Mouse (Mus musculus) mouse embryonic stem cell (cell line): Measurements from ENCODE around the gene Gm10309.

ENCODE experiments used
- in situ Hi-C, 2 experiments: fragments of 300-500 bp; cut with MboI; formaldehyde crosslinking; loops; 1 replicate in 1 of 2; 3 replicates in 1 of 2; pipeline ENCODE4 v1.14.3; 2019 to 2020; ENCODE audit warnings: low sequenced_read_pairs in 2 of 2, low pct_unique_long_range_greater_than_20kb in 1 of 2, mixed read lengths in 1 of 2; ENCODE audit not compliant: unreplicated experiment in 1 of 2

Gene Gm10309

DNA sequence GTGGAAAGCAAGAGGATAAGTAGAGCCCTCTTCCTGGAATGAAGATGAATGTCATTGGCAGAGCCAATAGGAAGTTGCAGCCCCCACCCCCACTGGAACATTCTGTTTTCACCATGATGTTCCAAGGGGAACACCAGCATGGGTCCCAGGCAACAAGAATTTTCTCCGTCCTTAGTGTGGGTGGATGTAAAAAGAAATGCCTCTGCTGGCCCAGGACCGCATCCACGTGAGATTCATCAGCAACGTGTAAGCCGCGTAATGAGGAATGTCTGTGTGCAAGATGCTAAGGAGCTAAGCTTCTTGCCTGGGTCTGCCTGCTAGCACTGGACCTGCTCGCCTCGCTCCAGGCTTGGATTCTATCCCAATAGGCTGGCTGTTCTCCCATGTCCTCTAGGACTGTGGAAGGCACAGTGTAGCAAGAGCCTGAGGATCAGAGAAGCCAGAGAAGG is at the start of gene Gm10309:
TSS of gene Gm10309 (minus strand) at position 50 of the 449 bp plus-strand sequence.
- in situ Hi-C loops, result no loop called here

DNA sequence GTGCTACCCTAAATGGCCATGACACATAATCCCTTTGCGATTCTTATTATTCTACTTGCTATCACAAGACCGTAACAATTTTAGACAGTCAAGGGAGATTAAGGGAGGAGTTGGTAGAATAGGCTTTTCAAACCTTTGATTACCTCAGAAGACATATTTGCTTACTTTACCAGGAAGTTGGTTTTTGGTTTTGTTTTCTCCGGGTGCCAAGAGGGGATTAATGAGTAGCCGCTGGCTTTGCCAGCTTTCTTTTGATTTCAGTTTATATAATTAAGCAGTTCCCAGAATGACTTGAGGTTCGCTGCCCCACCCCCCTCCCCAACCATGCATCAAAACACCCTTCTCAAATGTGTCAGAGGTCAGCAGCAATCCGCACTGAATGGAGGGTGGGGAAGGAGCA is 47.0 kb upstream of the Gm10309 start:
- in situ Hi-C loops, result no loop called here

DNA sequence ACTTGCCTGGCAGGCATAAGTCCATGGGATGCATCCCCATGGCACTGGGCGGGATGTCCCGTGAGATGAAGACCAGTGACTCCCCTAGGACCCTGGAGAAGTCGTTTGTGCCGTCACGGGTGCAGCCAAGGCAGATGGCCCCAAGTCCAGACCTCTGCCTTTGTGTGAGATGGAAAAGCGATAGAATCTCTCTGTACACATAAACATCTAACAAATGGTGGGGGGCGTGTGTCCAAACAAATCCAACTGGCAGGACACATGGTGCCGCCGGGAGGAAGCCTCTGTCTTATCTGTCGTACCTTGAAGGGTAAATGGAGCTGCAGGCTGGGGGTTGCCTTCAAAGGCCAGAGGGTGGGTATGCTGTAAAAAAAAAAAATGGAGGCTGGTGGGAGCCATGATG is 46.5 kb upstream of the Gm10309 start:
- in situ Hi-C loops, result no loop called here

DNA sequence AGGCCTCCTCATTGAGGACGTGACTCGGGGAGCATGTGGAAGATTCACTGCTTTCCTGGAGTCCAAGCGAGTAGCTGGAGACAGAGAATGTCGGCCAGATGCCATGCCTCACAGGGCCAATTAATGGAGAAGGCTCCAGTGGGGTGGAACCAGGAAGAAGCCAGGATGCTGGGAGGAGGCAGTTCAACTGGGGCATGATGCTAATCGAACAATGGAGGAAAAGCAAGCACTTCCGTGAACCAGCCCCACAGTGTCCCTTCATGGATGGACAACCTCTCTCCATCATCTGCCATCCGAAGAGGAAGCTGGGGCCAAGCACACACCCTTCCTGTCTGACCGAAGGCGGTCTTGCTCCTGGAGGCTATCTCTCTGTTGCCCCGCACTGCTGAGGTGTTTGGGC is 44.1 kb upstream of the Gm10309 start:
- in situ Hi-C loops, result no loop called here

DNA sequence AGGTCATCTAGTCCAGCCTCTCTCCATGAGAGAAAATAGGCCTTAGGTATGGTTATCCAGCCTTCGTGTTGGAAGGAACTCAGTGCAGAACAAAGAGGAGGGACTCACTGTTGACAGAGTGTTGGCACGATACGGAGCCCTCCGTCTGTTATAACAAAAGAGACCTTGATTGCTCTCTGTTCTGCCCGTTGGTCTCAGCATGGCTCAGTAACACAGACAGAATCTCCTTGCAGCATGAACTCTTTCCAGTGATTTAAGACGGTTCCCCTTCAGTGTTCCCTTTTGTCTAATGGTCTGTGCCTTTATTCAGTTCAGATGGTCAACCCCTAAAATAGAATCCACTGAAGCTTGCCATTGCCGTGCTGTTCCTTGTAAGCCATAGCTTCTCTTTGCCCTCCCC is 41.5 kb upstream of the Gm10309 start:
- in situ Hi-C loops, result no loop called here

DNA sequence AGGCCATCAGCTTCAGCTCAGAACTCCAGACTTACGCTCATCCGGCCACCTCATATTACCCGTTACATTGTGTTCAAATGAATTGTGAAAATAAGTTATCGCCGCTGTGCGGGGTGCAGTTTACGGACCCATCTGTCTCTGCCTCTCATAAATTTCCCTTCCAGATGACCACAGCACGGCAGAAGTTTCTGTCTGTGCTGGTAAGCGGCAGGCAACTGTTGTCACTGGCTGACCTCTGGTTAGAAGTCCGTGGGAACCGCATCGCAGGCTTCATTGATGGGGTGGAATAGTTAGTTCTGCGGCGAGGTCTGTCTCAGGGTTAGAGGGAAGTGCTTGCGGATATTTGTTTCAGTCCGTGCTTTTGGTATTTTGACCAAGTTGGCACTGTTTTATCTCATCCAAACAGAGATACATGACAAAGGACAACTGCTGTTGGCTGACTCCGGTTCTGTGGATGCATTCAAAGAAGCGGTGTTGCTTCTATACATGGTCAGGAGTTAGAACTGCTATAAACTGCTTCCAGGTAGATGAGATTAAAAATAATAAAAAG is 34.9 kb upstream of the Gm10309 start:
- in situ Hi-C loops, result no loop called here

DNA sequence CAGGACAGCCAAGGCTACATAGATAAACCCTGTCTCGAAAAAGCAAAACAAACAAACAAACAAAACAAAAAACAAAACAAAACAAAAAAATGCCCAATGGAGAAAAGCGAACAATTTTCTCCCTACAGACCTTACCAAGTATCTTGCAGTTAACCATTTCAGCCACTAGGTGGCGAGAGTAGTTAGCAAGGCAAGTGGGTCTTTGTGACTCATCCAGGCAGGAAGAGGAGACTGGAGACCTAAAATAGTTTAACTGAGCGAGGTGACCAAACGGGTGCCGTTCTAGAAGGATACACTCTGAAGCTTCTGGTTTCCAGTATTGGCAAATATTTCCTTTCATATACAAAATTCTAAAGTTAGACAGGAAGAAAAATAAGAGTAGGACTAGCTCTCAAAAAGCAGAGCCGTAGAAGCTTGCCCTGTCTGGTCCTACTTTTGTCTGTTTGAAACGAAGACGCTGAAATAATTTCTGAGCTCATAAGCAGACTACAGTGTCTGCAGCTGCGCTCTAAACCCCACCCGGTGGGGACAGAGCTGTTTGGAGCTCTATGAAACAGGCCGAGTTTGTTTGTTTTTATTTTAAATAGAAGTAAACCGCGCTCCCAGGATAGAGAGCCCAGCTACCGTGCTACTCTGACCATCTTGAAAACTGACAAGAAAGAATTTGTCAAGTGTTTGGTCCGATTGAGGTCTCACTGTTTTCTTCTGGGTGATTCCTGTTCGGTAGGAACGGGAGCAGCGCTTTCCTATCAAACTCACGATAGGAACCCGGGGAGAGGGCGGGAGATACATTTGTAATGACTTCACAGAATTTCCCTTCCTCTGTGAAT is 31.0 kb upstream of the Gm10309 start:
- in situ Hi-C loops, result no loop called here

DNA sequence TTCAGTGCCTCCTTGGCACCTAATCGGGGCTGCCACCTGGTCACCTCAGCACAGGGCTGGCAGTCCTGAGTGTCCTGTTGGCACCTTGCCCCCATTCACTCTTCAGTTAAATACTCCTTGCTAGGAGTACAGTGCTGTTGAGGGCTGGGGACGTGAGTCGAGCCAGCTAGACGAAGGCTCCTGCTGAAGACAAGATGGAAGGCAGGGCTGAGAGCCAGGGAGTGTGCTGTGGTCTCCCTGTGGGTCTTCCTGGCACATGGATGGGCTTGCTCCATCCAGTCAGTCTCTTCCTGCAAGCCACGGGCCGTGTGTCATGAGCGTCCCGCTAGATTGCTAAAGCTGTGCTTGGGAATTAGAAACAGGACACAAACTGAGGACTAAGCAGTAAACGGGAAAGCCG is 30.1 kb upstream of the Gm10309 start:
- in situ Hi-C loops, result no loop called here

DNA sequence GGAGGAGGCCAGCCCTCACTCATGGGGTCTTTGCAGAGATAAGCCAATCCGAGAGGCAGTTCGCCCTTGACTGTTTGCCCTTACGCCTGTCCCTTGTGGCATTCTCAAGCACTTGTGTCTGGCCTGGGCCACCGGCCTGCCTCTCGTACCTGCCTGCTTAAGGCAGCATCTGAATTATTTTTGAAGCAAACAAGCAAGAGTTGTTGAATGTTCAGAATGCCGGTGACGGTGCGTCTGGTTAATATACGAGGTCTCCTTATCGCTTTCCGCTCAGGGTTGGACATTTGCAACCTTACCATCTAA is 28.5 kb upstream of the Gm10309 start:
- in situ Hi-C loops, result no loop called here

DNA sequence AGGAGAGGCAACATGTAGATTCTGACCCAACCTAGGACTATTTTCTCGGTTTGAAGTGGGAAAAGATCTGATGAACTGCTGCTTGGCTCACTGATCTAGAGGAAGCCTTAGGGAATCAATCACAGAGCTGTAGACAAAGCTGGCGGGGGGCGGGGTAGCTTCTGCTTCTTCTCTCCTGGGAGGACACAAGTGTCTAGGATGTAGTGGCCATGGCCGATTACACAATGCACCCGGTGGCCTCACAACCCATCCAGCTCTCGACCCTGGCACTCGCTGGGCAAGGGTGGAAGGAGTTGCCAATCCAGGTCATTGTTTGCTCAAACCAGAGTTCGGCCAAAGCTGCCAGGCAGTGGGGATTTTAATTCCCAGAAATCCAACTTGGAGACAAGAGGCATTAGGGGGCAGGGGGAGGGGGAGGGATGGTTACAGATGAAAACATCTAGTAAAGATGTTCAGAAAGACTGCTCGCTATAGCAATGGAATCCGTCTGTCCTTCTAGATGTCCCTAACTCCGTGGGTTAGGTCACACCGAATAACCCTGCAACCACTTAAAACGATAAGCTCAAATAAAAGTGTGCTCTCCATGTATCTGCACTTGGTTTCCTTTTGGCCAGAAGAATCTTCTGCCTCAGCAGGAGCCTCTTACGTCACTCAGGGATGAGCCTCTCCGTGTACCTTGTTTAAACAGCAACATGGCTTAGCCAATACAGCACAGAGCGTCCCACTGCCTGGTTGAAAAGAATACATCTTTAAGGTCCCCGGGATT is 27.9 kb upstream of the Gm10309 start:
- in situ Hi-C loops, result no loop called here

DNA sequence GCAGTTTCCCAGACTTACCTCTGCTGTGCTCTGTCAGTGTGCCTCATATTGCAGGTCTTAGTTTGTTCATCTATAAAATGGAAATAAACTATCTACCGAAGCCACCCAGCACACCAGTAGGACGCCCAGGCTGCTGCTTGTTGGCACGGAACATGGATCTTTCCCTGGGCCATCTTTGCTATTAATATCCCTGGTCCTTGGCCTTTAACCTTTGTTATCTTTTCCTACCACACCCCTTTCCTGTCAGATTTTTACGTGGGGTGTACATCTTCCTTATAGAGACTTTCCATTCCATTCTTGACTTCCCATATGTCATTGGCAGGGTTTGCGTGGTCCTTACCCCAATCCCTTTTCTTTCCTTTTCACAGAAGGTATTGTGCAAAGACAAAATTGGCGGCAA is 26.2 kb upstream of the Gm10309 start:
- in situ Hi-C loops, result no loop called here

DNA sequence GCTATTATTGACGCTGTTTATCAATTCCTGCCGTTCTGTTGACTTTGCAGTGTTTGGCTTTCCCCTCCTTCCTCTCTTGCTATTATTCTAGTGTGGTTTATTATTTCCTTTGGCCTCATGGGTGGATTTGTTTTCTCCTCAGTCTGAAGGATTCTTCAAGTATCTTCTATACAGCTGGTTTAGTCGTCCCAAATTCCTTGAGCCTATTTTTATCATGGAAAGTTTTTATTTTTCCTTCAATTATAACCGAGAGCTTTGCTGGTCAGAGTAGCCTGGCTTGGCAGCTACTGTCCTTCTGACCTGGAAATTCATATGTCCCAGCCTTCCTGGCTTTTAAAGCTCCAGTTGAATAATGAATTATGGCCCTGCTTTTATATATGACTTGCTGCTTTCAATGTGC is 24.4 kb upstream of the Gm10309 start:
- in situ Hi-C loops, result no loop called here

DNA sequence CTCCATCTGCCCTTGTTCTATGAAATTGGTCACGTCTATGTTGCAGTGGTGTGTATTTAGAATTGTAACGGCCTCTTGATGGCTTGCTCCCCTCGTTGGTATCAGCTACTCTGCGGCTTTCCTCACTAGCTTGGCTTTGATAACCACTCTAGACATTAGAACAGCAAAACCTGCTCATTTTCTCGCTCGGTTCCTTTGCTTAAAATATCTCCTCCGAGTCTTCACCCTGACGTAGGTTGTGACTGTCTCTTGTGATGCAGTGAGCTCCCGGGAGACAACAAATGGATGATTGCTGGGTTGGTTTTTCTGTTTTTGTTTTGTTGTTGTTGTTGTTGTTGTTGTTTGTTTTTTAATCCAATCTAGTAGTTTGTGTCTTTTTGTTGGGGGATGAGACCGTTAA is 24.0 kb upstream of the Gm10309 start:
- in situ Hi-C loops, result no loop called here

DNA sequence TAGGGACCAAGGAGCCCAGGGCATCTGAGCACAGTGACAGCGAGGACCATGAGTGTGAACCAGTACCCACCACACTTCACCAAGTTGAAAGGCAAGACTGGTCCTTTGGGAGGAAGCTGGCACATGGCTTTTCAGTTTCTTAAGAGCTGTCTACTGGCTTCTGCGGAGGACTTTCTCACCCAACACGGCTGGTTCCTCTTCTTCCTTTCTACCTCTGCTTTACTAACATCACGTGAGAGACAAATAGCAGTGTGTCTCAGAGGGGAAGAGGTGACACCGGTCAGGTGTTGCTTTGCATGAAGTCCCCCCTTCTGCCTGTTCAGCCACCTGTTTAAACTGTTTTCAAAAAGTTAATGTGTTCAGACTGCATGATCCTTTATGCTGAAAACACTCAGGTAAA is 22.3 kb upstream of the Gm10309 start:
- in situ Hi-C loops, result no loop called here

DNA sequence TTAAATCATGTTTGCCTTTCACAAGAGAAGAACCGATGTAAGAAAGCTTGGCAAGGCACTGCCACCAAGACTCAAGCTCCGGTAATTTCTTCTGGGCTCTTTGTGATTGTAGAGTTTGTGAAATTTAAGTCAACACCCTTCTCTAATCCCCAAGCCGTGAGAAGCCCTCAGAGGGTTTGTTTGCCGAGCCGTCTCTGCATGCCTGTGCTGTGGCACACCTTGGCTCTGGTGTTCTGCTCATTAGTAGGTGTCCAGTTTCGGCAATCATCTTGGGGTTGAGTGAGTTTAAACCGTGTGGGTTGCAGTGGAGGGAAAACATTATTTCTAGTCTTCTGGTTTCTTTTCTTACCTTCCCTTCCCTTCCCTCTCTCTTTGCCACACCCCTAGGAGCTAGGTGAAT is 21.0 kb upstream of the Gm10309 start:
- in situ Hi-C loops, result no loop called here

DNA sequence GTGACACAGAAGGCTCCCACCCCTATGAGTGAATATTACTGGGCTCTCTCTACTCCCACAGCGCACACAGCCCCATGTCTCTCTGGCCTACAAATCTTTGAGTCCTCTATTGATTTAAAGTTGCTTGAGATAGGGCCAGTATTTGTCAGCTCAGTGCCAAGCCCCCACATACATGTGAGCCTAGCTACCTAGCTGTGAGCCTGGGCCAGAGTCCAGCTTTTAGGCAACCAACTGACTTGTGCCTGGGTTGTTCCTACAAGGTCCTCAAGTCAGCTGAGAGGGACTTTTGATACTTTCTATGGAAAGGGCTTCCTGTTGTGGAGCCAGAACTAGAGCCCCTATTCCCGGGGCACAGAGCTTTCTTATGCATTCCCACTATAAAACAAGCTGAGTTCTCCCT is 20.0 kb upstream of the Gm10309 start:
- in situ Hi-C loops, result no loop called here

DNA sequence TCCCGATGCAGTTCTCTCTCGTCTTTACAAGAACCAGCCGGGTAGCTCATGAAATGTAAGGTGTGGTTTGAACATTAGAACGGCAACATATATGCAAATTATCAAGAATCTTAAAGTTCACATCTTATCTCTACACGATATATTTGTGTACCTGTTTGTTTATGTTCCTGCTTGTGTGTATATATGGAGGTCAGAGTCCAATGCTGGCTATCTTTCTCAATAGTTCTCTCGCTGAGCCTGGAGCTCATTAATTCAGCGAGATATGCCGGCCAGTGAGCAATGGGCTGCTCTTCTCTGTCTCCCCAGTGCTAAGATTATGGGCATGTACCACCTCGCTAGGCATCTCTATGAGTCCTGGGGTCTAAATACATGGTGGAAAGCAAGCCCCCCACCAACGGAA is 18.8 kb upstream of the Gm10309 start:
- in situ Hi-C loops, result no loop called here

DNA sequence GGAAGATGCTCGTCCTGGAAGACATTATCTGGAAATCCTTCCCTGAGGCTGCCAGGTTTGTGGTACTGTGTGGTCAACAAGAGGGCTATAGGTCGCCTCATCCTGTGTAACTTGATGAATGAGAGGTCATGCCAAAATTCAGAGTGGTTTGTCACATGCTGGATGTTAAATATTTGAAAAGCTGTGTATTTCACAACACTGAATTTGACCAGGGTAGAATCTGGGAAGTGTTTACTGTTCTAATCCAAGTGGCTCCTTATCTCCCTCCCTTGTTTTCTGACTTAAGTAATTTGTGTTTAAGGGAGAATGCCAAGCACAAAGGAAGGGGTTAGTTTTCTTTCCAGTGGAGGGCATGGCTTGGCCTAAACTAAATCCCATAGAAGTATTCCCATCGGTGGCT is 18.3 kb upstream of the Gm10309 start:
- in situ Hi-C loops, result no loop called here

DNA sequence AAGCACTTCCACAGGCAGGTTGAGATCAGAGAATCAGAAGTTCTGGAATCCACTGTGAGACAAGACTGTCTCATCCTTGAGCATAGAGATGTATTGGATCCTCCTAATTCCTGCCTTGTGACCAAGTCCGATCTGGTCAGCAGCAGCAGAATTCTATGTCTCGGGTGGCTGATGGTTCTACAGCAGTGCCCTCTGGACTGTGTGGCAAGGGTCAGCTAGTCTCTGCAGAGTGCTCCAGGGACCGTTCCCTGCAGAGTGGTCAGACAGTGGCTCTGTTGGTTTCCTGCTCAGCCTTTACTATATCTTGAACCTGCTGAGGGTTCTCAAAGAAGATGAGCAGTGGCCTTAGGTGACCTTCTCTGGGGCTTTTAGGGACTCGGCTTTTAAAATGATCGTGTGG is 17.6 kb upstream of the Gm10309 start:
- in situ Hi-C loops, result no loop called here

DNA sequence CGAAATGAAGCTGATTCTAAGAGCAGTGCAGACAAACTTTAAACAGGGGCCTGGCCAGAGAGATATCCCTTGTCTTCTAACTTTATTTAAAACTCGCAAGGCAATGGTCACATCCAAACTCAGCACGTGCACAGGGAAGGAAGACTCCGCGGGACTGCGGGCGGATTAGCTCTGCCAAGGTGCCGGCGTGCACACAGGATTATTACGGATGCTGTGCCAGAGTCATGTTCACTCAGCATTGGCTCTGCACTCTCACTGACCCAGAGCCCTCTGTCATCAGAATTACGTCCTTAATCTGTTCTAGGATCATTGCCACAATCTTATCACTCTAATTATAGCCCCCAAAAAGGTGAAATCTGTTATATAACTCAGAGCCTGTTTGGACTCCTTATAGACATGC is 16.2 kb upstream of the Gm10309 start:
- in situ Hi-C loops, result no loop called here
